Mouse (Mus musculus) lung, embryonic 16.5 days (tissue): Measurements from ENCODE around the gene Rec114. TPM values are rescaled to one million over a fixed set of nuclear protein-coding genes. Genes with fewer than 3 reads are reported as not detected.

Experiments used
- ATAC-seq: fragments of 200-750 bp; cut with Nextera tagmentation; 2 replicates; pipeline ENCODE4 v1.8.0; 2017; ENCODE audit warnings: low read depth, mild to moderate bottlenecking, moderate library complexity
- H3K27ac ChIP-seq: fragments of 300-500 bp; sonication (generic); 2 replicates; pipeline ENCODE4 v1.5.1; 2014; ENCODE audit warnings: mild to moderate bottlenecking, control low read depth, low read length
- H3K27me3 ChIP-seq: fragments of 300-500 bp; sonication (generic); 2 replicates; pipeline ENCODE4 v1.6.1; 2014; ENCODE audit warnings: low read depth, low read length, mixed read lengths; ENCODE audit not compliant: control insufficient read depth, insufficient read depth
- H3K36me3 ChIP-seq: fragments of 300-500 bp; sonication (generic); 2 replicates; pipeline ENCODE4 v1.6.1; 2014; ENCODE audit warnings: low read length; ENCODE audit not compliant: control insufficient read depth, insufficient read depth
- H3K4me1 ChIP-seq: fragments of 300-500 bp; sonication (generic); replicated peaks from 2 replicates; pipeline ENCODE4 v1.6.1; 2014; ENCODE audit warnings: low read length, mixed read lengths; ENCODE audit not compliant: control insufficient read depth, insufficient read depth
- H3K4me2 ChIP-seq: fragments of 300-500 bp; sonication (generic); 2 replicates; pipeline ENCODE4 v1.6.1; 2014; ENCODE audit warnings: low read depth, low read length, control low read depth
- H3K4me3 ChIP-seq: fragments of 300-500 bp; sonication (generic); 2 replicates; pipeline ENCODE4 v1.5.1; 2014; ENCODE audit warnings: mild to moderate bottlenecking, low read length, control low read depth
- H3K9ac ChIP-seq: fragments of 300-500 bp; sonication (generic); 2 replicates; pipeline ENCODE4 v1.6.1; 2014; ENCODE audit warnings: low read length, control low read depth
- H3K9me3 ChIP-seq: fragments of 300-500 bp; sonication (generic); 2 replicates; pipeline ENCODE4 v1.6.1; 2016; ENCODE audit warnings: low read length; ENCODE audit not compliant: control insufficient read depth
- WGBS: fragments of 180-500 bp; shearing (Covaris S2); extraction: QIAGEN DNeasy Blood & Tissue Kit; methylation state at CpG from one replicate; pipeline ENCODE4 v1.1.7; 2014; 5-methylcytosine and 5-hydroxymethylcytosine counted together
- polyA plus RNA-seq: library from polyadenylated mRNA; unstranded; fragments of >200 nt; fragmentation: Nextera tagmentation; extraction: Ambion mirVana; gene quantifications from 2 replicates; pipeline ENCODE4 v1.2.1, GENCODE M21; 2015

The Rec114 gene
- polyA plus RNA-seq, 1 experiment from 2014 or later: 2.5 TPM

DNA sequence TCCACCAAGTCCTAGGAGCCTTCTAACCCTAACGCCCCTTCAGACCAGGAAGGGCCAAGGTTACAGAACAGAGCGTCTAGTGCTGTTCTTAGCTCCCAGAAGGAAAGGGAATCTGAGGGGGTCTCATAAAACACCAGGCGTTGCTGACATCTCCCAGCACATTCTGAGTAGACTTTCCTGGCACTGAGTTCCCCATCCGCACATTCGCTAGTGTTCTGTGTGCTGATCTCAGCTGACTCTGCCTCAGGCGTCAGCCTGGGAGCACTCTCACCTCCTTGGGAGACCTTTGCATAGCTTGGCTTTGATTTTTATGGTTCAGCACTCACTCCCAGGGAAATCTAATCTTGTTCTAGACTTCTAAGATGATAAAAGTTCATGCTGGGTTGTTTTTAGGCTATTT, 68.4 kb downstream of the Rec114 start:
- H3K4me3 ChIP-seq: no peak overlapping the region
- ATAC-seq: no peak
- no peaks in the 10 kb centered on the region for H3K36me3 ChIP-seq
- no peaks in the 10 kb centered on the region for H3K9me3 ChIP-seq
- H3K4me1 ChIP-seq: peaks cover 6% of the 10 kb centered on the region
- H3K27me3 ChIP-seq: no peaks in the 10 kb centered on the region
- no peak overlapping the region for H3K9ac ChIP-seq
- H3K27ac ChIP-seq: no peak overlapping the region
- no peak overlapping the region for H3K4me2 ChIP-seq
- 33% methylated on average over 6 of the region's 6 CpGs for WGBS

GRCm38 (mm10) chr9:58674736-58675135, 69.0 kb downstream of the Rec114 start:
- ATAC-seq: no peak
- Histone ChIP-seq H3K9ac (no peak overlapping the region), H3K27me3 (no peaks in the 10 kb centered on the region), H3K4me1 (peaks cover 6% of the 10 kb centered on the region), H3K4me2 (no peak overlapping the region), H3K4me3 (no peak overlapping the region), H3K36me3 (no peaks in the 10 kb centered on the region), H3K27ac (no peak overlapping the region), H3K9me3 (no peaks in the 10 kb centered on the region)
- WGBS: 63% methylated on average over 11 of the region's 11 CpGs

DNA sequence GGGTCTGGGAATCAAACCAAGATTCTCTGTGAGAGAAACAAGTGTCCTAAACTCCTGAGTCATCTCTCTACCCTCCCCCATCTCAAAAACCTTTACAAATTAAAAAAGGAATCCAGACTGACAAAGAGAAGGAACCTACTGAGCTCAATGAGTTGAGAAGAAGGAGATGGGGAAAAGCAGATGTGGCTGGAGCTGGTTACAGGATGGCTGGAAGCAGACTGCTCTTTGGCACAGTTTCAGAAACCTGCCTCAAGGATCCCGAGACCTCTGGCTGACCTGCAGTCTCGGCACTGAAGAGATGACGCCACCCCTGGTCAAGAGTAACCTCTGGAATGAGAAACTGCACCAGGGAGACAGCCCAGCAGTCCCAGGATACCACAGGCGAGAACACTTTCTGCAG, 71.3 kb downstream of the Rec114 start:
- no peak overlapping the region for H3K27ac ChIP-seq
- 0 out of 2 replicates have a peak, but pooled peaks have one; percentile 43 for ATAC-seq
- H3K4me1 ChIP-seq: peaks cover 6% of the 10 kb centered on the region
- 16% methylated on average over 4 of the region's 4 CpGs for WGBS
- no peaks in the 10 kb centered on the region for H3K36me3 ChIP-seq
- no peaks in the 10 kb centered on the region for H3K9me3 ChIP-seq
- H3K4me3 ChIP-seq: no peak overlapping the region
- no peak overlapping the region for H3K4me2 ChIP-seq
- no peak overlapping the region for H3K9ac ChIP-seq
- H3K27me3 ChIP-seq: no peaks in the 10 kb centered on the region

DNA sequence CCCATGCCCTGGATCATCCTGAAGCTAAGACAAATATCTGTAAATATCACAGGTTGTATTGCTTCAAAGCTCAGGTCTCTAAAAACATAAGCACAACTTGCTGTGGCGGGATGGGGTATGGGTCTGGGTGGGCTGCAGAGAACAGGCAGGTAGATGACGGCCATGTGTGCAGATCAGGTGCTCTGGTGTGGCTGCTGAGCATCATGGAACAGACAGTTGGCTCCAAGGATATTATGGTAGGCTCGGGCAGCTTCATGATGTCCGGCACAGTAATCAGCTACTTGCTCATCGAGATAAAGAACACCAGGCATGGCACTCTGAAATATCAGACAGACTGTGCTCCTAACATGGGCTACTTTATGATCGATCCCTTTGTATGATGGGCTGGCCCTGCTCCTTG, 73.9 kb downstream of the Rec114 start:
- H3K27ac ChIP-seq: no peak overlapping the region
- peaks cover 3% of the 10 kb centered on the region; the same call in 1 of the 2 replicates for H3K36me3 ChIP-seq
- no peaks in the 10 kb centered on the region for H3K27me3 ChIP-seq
- no peak overlapping the region for H3K9ac ChIP-seq
- H3K4me3 ChIP-seq: no peak overlapping the region
- no peak overlapping the region for H3K4me2 ChIP-seq
- peaks cover 6% of the 10 kb centered on the region for H3K4me1 ChIP-seq
- no peak for ATAC-seq
- no peaks in the 10 kb centered on the region for H3K9me3 ChIP-seq
- 80% methylated on average over 6 of the region's 6 CpGs for WGBS

GRCm38 (mm10) chr9:58669071-58669470, 74.7 kb downstream of the Rec114 start:
- Histone ChIP-seq H3K27ac (no peak overlapping the region), H3K36me3 (peaks cover 6% of the 10 kb centered on the region; the same call in 1 of the 2 replicates)
- 65% methylated on average over 3 of the region's 3 CpGs for WGBS

DNA sequence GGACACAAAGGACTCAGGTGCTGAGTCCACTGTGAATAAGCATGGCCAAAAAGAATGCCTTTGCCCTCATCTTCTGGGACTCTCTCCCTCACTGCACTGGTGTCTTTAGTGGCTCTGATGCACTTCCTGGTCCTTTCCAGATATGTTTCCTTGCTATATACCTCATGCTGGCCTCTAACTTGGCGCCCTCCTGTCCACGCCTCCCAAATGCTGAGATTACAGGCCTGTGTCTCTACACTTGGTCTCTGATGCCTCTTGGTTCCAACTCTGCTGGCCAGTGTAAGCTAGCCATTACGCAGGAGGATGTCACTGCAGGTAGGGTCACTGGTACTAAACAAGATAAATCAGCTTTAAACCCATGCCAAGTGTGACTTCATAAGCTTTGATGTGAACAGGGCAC, 75.6 kb downstream of the Rec114 start:
- no peaks in the 10 kb centered on the region for H3K27me3 ChIP-seq
- no peak overlapping the region for H3K4me2 ChIP-seq
- ATAC-seq: no peak
- H3K9ac ChIP-seq: no peak overlapping the region
- H3K4me3 ChIP-seq: no peak overlapping the region
- H3K36me3 ChIP-seq: peaks cover 6% of the 10 kb centered on the region; the same call in 1 of the 2 replicates
- no peak overlapping the region for H3K27ac ChIP-seq
- peaks cover 6% of the 10 kb centered on the region for H3K4me1 ChIP-seq
- H3K9me3 ChIP-seq: no peaks in the 10 kb centered on the region
- 94% methylated on average over 3 of the region's 3 CpGs for WGBS

More at GRCm38 (mm10) chr9:58669071-58669470, 74.7 kb downstream of the Rec114 start:
- ATAC-seq: no peak
- Histone ChIP-seq H3K9me3 (no peaks in the 10 kb centered on the region), H3K4me1 (peaks cover 6% of the 10 kb centered on the region), H3K4me2 (no peak overlapping the region), H3K27me3 (no peaks in the 10 kb centered on the region), H3K9ac (no peak overlapping the region), H3K4me3 (no peak overlapping the region)

DNA sequence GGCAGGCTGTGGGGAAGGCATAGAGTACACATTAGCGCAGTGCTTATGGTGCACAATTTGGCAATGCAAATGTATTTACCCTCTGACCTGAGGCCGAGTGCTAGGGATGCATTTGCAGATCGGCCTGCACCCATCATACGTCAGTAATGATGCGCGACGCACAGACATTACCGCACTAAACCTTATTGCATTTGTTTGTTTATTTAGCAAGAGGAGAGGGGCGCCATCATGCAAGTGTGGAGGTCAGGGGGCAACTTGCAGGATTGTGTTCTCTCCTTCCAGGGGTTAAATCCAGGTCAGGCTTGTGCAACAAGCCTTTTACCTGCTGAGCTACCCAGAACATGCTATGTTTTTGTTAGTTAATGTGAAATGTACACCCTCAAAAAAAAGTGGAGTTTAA, 76.5 kb downstream of the Rec114 start:
- Histone ChIP-seq H3K9ac (no peak overlapping the region), H3K36me3 (peaks cover 7% of the 10 kb centered on the region), H3K27me3 (no peaks in the 10 kb centered on the region), H3K4me1 (no peaks in the 10 kb centered on the region; the same call in 1 of the 2 replicates), H3K27ac (no peak overlapping the region), H3K9me3 (no peaks in the 10 kb centered on the region), H3K4me3 (no peak overlapping the region), H3K4me2 (no peak overlapping the region)
- ATAC-seq: no peak
- WGBS: 62% methylated on average over 9 of the region's 9 CpGs

DNA sequence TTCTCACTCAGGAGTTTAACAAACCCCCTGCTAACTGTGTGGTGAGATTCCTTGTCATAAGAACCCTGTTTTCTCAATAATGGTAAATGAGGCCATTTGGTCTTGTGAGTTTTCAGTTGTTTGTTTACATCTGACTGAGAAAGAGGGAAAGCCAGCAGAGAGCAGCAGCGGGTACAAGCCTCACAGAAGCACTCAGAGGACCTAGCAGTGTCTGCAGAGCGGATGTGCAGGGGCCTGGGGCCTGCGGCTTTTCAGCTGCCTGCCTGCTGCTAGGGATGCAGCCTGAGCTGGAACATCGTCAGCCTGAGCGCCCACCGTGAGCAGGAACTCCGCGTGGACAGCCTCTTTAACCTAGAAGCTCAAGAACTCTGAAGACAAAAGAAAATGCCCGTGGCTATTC, 77.6 kb downstream of the Rec114 start:
- 45% methylated on average over 9 of the region's 9 CpGs for WGBS
- H3K4me1 ChIP-seq: no peaks in the 10 kb centered on the region
- no peaks in the 10 kb centered on the region for H3K9me3 ChIP-seq
- H3K4me2 ChIP-seq: no peak overlapping the region
- no peak for ATAC-seq
- H3K27ac ChIP-seq: no peak overlapping the region
- no peak overlapping the region for H3K4me3 ChIP-seq
- H3K36me3 ChIP-seq: peaks cover 11% of the 10 kb centered on the region
- H3K9ac ChIP-seq: no peak overlapping the region
- H3K27me3 ChIP-seq: no peaks in the 10 kb centered on the region

DNA sequence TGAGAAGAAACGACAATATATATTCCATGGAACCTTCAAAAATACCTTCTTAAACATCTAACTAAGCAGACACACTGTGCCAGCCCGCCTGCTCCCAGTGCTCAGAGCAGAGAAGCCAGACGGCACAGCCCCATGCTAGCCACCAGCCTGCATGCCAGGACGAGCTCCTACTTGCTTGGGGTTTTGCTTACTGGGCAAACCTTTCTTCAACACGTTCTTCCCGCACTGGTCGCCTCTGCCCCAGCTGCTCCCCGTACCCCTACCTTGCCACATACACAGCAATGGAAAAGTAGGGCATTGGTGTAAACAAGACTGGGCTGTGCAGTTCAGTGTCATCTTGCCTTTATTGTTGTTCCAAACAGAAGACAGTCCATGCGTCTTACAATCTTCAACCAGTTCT, 78.3 kb downstream of the Rec114 start:
- no peak overlapping the region for H3K4me2 ChIP-seq
- 77% methylated on average over 9 of the region's 9 CpGs for WGBS
- no peaks in the 10 kb centered on the region for H3K4me1 ChIP-seq
- H3K27me3 ChIP-seq: no peaks in the 10 kb centered on the region
- no peaks in the 10 kb centered on the region for H3K9me3 ChIP-seq
- H3K27ac ChIP-seq: no peak overlapping the region
- peaks cover 11% of the 10 kb centered on the region for H3K36me3 ChIP-seq
- ATAC-seq: no peak
- no peak overlapping the region for H3K9ac ChIP-seq
- no peak overlapping the region for H3K4me3 ChIP-seq

GRCm38 (mm10) chr9:58662791-58663190, 81.0 kb downstream of the Rec114 start:
- Histone ChIP-seq H3K27ac (no peak overlapping the region), H3K27me3 (no peaks in the 10 kb centered on the region), H3K9ac (no peak overlapping the region), H3K9me3 (no peaks in the 10 kb centered on the region), H3K4me1 (peaks cover 2% of the 10 kb centered on the region), H3K36me3 (peaks cover 11% of the 10 kb centered on the region), H3K4me2 (no peak overlapping the region), H3K4me3 (no peak overlapping the region)
- no peak for ATAC-seq
- 87% methylated on average over 3 of the region's 3 CpGs for WGBS
